Mouse (Mus musculus) brain, embryonic 14.5 days (tissue): ENCODE measurements at regions not wholly inside any gene's neighbourhood (a gene's known extent, or its start where the extent isn't known, plus 50 kb on each side); places are given as distances from the start of the nearest gene placed in this dataset.
"Not testable (repeated sequence)": the region's sequence is repeated elsewhere in the genome, so short reads cannot be mapped to it uniquely, and the experiment has no call there.

Source experiments
- DNase-seq: peaks from one replicate; pipeline ENCODE4 v3.0.0-alpha.2; 2011; ENCODE audit warnings: low read depth
- CTCF ChIP-seq: fragments of 200-500 bp; IDR thresholded peaks from 2 replicates; pipeline ENCODE4 v1.5.1; 2012; ENCODE audit warnings: inconsistent platforms, mild to moderate bottlenecking, moderate library complexity, borderline replicate concordance; ENCODE audit not compliant: insufficient read depth, insufficient read length; ENCODE audit errors: extremely low read depth
- POLR2A ChIP-seq: fragments of 200-500 bp; IDR thresholded peaks from 2 replicates; pipeline ENCODE4 v1.6.1; 2012; ENCODE audit warnings: mild to moderate bottlenecking, inconsistent platforms, borderline replicate concordance; ENCODE audit not compliant: poor library complexity, insufficient read depth, insufficient read length, severe bottlenecking; ENCODE audit errors: extremely low read depth

GRCm38 (mm10) chr3:22285904-22286303, 209.5 kb downstream of the Tbl1xr1 start:
- TF ChIP-seq CTCF (no peak), POLR2A (no peak)
- peak; percentile 75 for DNase-seq

GRCm38 (mm10) chr3:22293466-22293865, 217.0 kb downstream of the Tbl1xr1 start:
- TF ChIP-seq CTCF (no peak), POLR2A (no peak)

DNA sequence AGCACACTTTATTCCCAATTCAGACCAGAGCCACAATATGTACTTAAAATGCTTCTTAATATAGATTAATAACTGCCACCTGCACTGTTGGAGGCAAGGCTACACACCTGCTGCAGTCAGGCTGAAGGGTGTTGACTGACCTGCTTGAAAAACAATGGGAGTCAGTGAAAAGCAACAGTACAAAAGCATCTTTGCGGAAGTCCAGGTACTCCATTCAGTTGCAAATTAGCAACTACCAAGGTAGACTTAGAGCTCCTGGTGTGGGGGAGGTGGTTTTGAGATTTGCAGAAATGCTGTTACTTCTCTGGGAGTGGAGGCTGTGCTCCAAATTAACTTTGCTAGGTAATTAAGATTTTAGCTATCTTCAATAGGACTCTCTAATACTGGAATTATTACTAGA, 217.6 kb downstream of the Tbl1xr1 start:
- not testable (repeated sequence) for DNase-seq

More at GRCm38 (mm10) chr3:22293466-22293865, 217.0 kb downstream of the Tbl1xr1 start:
- no peak for DNase-seq

DNA sequence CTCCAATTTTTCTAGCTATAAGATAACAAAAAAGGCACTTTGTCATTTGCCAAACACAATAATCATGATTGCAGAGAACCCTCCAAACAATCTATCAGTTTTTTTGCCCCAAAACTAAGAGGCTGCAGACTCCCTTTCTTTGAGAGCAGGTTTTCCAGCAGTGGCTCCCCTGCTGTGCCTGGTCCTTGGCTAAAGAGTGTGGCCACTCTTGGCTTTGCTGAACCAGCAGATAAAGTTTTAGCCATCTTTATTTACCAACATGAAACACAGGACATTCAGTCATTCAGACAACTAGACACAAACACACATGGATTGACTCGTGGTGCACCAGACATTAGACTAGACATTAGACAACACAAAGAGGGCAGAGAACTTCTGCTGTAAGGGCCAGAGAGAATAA, 220.5 kb downstream of the Tbl1xr1 start:
- DNase-seq, result not testable (repeated sequence)

DNA sequence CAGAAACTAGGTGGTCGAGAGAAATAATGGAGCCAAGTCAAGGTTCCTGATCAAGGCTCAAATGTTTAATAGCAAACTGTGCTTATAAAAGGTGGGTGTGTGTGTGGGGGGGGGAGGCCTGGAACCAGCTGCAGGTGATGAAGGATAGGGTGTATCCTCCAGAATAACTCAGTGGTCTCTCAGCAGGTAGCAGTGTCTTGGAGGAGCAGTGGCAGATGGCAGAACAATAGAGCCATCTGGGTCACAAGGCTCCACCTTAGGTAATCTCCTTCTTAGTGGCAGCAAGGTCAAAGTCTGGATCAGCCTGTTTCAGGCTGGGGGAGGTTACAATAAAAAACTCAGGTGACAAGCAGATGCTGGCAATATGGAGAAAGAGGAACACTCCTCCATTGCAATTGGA, 221.4 kb downstream of the Tbl1xr1 start:
- DNase-seq, result not testable (repeated sequence)

DNA sequence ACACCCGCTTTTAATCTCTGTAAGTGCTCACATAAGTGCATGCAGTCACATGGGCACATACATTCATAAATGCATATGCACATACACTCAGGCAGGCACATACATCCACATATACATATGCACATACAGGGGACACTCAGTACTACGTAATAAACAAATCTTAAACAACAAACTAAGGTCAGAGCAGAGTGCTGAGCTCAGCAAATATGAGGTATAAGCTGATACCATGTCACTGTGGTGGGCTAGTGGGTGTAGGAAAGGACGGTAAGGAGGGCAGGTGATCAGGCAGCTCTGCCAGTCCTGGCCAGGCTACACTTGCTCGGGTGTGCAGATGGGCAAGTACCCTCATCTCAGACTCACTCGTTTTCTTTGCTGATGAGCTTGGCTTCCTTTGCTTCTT, 224.1 kb downstream of the Tbl1xr1 start:
- DNase-seq, result no peak
- no peak for TF ChIP-seq POLR2A
- TF ChIP-seq CTCF, result no peak

- TF ChIP-seq POLR2A (no peak), CTCF (no peak)
- DNase-seq, result peak; percentile 68
Observed at GRCm38 (mm10) chr3:22301991-22302517, 225.6 kb downstream of the Tbl1xr1 start.

DNA sequence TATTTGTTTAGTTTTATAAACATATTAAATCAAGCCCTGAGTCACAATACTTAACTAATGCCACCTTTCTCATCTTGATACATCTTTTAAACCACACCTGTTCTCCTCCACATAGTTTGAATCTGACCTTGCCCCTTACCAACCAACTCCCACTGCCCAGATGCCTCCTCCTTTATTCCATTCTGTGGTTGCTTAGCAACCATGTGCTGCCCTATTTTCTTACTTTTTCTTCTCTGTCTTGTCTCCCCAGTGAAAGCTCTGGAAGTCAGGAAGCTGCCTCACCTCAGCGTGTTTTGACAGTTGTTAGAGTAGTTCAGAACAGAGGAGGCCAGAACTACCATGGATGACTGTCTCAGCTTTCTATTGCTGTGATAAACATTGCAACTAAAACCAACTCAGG, 227.7 kb downstream of the Tbl1xr1 start:
- peak; percentile 50 for DNase-seq
- no peak for TF ChIP-seq POLR2A
- TF ChIP-seq CTCF, result no peak

DNA sequence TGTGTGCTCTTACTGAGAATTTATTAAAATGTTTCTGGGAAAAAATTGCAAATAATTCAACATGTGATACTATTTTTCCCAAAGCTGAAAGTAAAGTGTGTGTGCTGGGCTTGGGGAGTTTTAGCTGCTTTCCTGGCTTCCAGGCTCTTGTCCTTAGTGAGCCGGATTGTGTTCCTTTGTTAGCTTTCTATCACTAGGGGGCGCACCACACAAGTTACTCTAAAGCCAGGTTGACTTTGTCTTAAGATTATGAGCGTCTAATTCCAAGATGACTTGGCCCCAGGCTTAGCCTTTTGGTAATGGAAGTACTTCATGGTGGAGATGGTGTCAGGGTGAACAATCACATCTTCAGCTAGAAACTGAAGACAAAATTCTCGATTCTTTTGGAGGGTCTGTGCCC, 230.2 kb downstream of the Tbl1xr1 start:
- DNase-seq, result no peak
- TF ChIP-seq CTCF (peak; percentile 21; the same call in 1 of the 2 replicates), POLR2A (no peak)

GRCm38 (mm10) chr3:22308962-22309361, 232.5 kb downstream of the Tbl1xr1 start:
- TF ChIP-seq POLR2A (no peak), CTCF (peak; percentile 89)
- DNase-seq, result peak; percentile 85

DNA sequence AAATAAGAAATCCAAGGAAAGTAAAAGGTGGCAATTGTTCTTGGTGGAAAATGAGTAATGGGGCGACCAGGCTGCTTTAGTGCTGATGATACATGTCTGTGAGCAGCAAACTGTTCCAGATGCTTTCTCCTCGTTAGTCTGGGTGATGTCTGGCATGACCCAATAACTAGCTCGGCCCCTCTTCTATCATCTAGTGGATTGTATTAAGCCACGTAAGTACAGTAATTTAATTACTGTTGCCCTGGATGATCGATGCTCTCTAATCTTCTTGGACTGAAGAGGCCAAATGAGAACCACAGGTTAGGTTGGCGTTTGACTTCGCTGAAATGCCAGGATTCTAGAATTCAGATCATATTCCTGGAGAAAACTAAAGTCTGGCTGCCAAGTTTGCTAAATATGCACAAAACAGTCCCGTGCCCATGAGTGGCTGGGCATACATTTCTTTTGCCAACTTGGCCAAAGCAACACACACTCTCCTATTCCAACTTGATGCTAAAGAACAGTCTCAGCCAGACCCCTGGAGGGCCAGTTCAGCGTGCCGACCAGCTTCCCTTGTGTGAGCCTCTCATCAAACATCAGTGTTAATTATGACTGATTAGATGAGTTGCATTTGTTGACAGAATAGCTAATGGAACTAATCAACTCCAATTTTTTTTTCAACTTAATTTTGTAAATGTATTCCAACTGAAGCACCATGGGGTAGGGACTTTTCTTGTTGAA, 240.2 kb downstream of the Tbl1xr1 start:
- TF ChIP-seq POLR2A (no peak), CTCF (no peak)
- peak; percentile 64 for DNase-seq

- DNase-seq, result not testable (repeated sequence)
Observed at GRCm38 (mm10) chr3:22320425-22320824, 244.0 kb downstream of the Tbl1xr1 start.

- no peak for DNase-seq
- TF ChIP-seq CTCF (no peak), POLR2A (no peak)
Observed at GRCm38 (mm10) chr3:22331240-22331639, 254.8 kb downstream of the Tbl1xr1 start.
